Mouse (Mus musculus) heart, embryonic 12.5 days (tissue): ENCODE measurements around the gene Dach1. TPM values are rescaled to one million over a fixed set of nuclear protein-coding genes. Genes with fewer than 3 reads are reported as not detected.

Experiments
- ATAC-seq: fragments of 200-750 bp; cut with Nextera tagmentation; 2 replicates; pipeline ENCODE4 v1.8.0; 2017; ENCODE audit warnings: moderate TSS enrichment, moderate library complexity; ENCODE audit not compliant: insufficient number of reproducible peaks, low FRiP score
- H3K27ac ChIP-seq: fragments of 300-500 bp; sonication (generic); 2 replicates; pipeline ENCODE4 v1.5.1; 2016; ENCODE audit warnings: mild to moderate bottlenecking, moderate library complexity; ENCODE audit not compliant: poor library complexity, severe bottlenecking
- H3K27me3 ChIP-seq: fragments of 300-500 bp; sonication (generic); replicated peaks from 2 replicates; pipeline ENCODE4 v1.6.1; 2016; ENCODE audit warnings: mild to moderate bottlenecking, moderate library complexity
- H3K36me3 ChIP-seq: fragments of 300-500 bp; sonication (generic); 2 replicates; pipeline ENCODE4 v1.6.1; 2016; ENCODE audit warnings: mild to moderate bottlenecking, moderate library complexity
- H3K4me1 ChIP-seq: fragments of 300-500 bp; sonication (generic); replicated peaks from 2 replicates; pipeline ENCODE4 v1.6.1; 2016; ENCODE audit warnings: mild to moderate bottlenecking
- H3K4me2 ChIP-seq: fragments of 300-500 bp; sonication (generic); 2 replicates; pipeline ENCODE4 v1.6.1; 2016; ENCODE audit warnings: mild to moderate bottlenecking, moderate library complexity
- H3K4me3 ChIP-seq: fragments of 300-500 bp; sonication (generic); 2 replicates; pipeline ENCODE4 v1.5.1; 2016; ENCODE audit warnings: mild to moderate bottlenecking
- H3K9ac ChIP-seq: fragments of 300-500 bp; sonication (generic); 2 replicates; pipeline ENCODE4 v1.6.1; 2016; ENCODE audit warnings: mild to moderate bottlenecking, moderate library complexity
- H3K9me3 ChIP-seq: fragments of 300-500 bp; sonication (generic); replicated peaks from 2 replicates; pipeline ENCODE4 v1.6.1; 2016; ENCODE audit warnings: mild to moderate bottlenecking, moderate library complexity
- WGBS: fragments of 180-500 bp; shearing (Covaris S2); methylation state at CpG from one replicate; pipeline ENCODE4 v1.1.7; 2016; 5-methylcytosine and 5-hydroxymethylcytosine counted together
- polyA plus RNA-seq: library from polyadenylated mRNA; unstranded; fragments of >200 nt; fragmentation: Nextera tagmentation; extraction: Ambion mirVana; gene quantifications from 2 replicates; pipeline ENCODE4 v1.2.1, GENCODE M21; 2016

Dach1 gene
- polyA plus RNA-seq, 1 experiment from 2014 or later: 3.3 TPM

GRCm38 (mm10) chr14:98156753-98157152, 12.8 kb downstream of the Dach1 start:
- ATAC-seq: no peak
- no peaks in the 10 kb centered on the region for H3K27me3 ChIP-seq
- H3K4me2 ChIP-seq: no peak overlapping the region
- 60% methylated on average over 7 of the region's 7 CpGs for WGBS
- no peak overlapping the region for H3K4me3 ChIP-seq
- H3K9me3 ChIP-seq: no peaks in the 10 kb centered on the region
- H3K9ac ChIP-seq: no peak overlapping the region
- no peaks in the 10 kb centered on the region for H3K36me3 ChIP-seq
- 0 out of 2 replicates have a peak, but pooled peaks cover 3% of the 10 kb centered on the region for H3K4me1 ChIP-seq
- no peak overlapping the region for H3K27ac ChIP-seq

- Histone ChIP-seq H3K27me3 (no peaks in the 10 kb centered on the region), H3K9ac (no peak overlapping the region), H3K4me3 (no peak overlapping the region), H3K4me1 (0 out of 2 replicates have a peak, but pooled peaks cover 3% of the 10 kb centered on the region), H3K9me3 (no peaks in the 10 kb centered on the region), H3K27ac (no peak overlapping the region), H3K36me3 (no peaks in the 10 kb centered on the region), H3K4me2 (no peak overlapping the region)
- no peak for ATAC-seq
- 86% methylated on average over 7 of the region's 7 CpGs for WGBS
These were observed 13.7 kb downstream of the Dach1 start for GRCm38 (mm10) chr14:98155725-98156392.

GRCm38 (mm10) chr14:98154832-98155422, 14.6 kb downstream of the Dach1 start:
- 50% methylated on average over 7 of the region's 7 CpGs for WGBS
- no peak overlapping the region for H3K9ac ChIP-seq
- no peak overlapping the region for H3K27ac ChIP-seq
- no peaks in the 10 kb centered on the region for H3K27me3 ChIP-seq
- no peak overlapping the region for H3K4me2 ChIP-seq
- H3K9me3 ChIP-seq: no peaks in the 10 kb centered on the region
- H3K4me1 ChIP-seq: 0 out of 2 replicates have a peak, but pooled peaks cover 3% of the 10 kb centered on the region
- no peaks in the 10 kb centered on the region for H3K36me3 ChIP-seq
- no peak overlapping the region for H3K4me3 ChIP-seq
- ATAC-seq: no peak

- H3K27me3 ChIP-seq: no peaks in the 10 kb centered on the region
- no peaks in the 10 kb centered on the region for H3K9me3 ChIP-seq
- no peak for ATAC-seq
- H3K27ac ChIP-seq: no peak overlapping the region
- WGBS: 68% methylated on average over 2 of the region's 2 CpGs
- no peak overlapping the region for H3K9ac ChIP-seq
- no peaks in the 10 kb centered on the region for H3K36me3 ChIP-seq
- no peak overlapping the region for H3K4me3 ChIP-seq
- H3K4me2 ChIP-seq: no peak overlapping the region
- H3K4me1 ChIP-seq: peaks cover 10% of the 10 kb centered on the region
These were observed 27.8 kb downstream of the Dach1 start for GRCm38 (mm10) chr14:98141758-98142157.

GRCm38 (mm10) chr14:98138873-98139665, 30.5 kb downstream of the Dach1 start:
- ATAC-seq: no peak
- no peaks in the 10 kb centered on the region for H3K27me3 ChIP-seq
- no peaks in the 10 kb centered on the region for H3K36me3 ChIP-seq
- peaks cover 10% of the 10 kb centered on the region for H3K4me1 ChIP-seq
- H3K9me3 ChIP-seq: no peaks in the 10 kb centered on the region
- H3K9ac ChIP-seq: no peak overlapping the region
- 40% methylated on average over 3 of the region's 3 CpGs for WGBS
- H3K27ac ChIP-seq: no peak overlapping the region
- no peak overlapping the region for H3K4me2 ChIP-seq
- no peak overlapping the region for H3K4me3 ChIP-seq

DNA sequence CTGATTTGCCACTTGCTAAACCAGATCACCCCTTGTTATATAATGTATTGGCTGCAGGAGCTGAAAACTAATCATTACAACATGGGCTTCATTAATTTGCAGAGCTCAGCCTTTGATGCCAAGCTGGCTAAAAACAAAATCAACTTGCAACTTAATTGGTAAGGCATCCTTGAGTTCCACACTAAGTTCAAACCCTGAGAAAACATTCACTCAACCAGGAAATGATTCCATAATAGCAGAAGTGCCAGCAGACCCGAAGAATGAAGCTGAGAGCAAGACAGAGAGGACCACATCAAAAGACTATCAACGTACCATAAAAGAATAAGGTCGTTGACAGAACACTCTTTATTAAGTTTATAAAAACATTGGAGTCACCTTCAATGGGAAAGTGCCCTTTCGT, 35.0 kb downstream of the Dach1 start:
- no peak overlapping the region for H3K27ac ChIP-seq
- no peak overlapping the region for H3K4me2 ChIP-seq
- H3K36me3 ChIP-seq: no peaks in the 10 kb centered on the region
- peaks cover 10% of the 10 kb centered on the region for H3K4me1 ChIP-seq
- no peak overlapping the region for H3K4me3 ChIP-seq
- no peak overlapping the region for H3K9ac ChIP-seq
- H3K27me3 ChIP-seq: no peaks in the 10 kb centered on the region
- WGBS: 56% methylated on average over 4 of the region's 4 CpGs
- no peaks in the 10 kb centered on the region for H3K9me3 ChIP-seq
- ATAC-seq: no peak

- Histone ChIP-seq H3K4me1 (no peaks in the 10 kb centered on the region), H3K9me3 (no peaks in the 10 kb centered on the region), H3K9ac (no peak overlapping the region), H3K27me3 (no peaks in the 10 kb centered on the region), H3K36me3 (no peaks in the 10 kb centered on the region), H3K27ac (no peak overlapping the region), H3K4me2 (no peak overlapping the region), H3K4me3 (no peak overlapping the region)
- WGBS: 77% methylated on average over 1 of the region's 1 CpGs
- no peak for ATAC-seq
These were observed 46.5 kb downstream of the Dach1 start for GRCm38 (mm10) chr14:98123032-98123431.

- H3K4me2 ChIP-seq: no peak overlapping the region
- no peak for ATAC-seq
- no peaks in the 10 kb centered on the region for H3K9me3 ChIP-seq
- H3K9ac ChIP-seq: no peak overlapping the region
- 63% methylated on average over 1 of the region's 1 CpGs for WGBS
- H3K4me3 ChIP-seq: no peak overlapping the region
- H3K27ac ChIP-seq: no peak overlapping the region
- no peaks in the 10 kb centered on the region for H3K36me3 ChIP-seq
- no peaks in the 10 kb centered on the region for H3K27me3 ChIP-seq
- H3K4me1 ChIP-seq: no peaks in the 10 kb centered on the region
These were observed 52.9 kb downstream of the Dach1 start for GRCm38 (mm10) chr14:98116627-98117026.

DNA sequence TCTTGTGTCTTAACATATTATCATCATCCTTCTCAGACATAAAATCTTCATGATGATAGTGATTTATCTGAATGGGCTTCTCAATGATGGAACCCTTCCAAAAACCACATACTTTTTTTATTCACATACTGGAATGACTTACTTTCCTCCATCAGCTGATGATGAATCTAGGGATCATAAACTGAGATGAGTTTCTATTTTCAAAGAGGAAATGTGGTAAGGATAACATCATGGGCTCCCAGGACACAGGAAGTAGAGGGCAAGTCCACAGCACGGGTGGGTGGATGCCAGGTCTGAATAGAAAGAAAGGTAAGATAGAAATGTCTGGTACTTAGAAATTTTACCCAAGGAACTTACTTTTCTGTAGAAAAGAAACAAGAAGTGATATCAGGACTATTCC, 56.5 kb downstream of the Dach1 start:
- WGBS: 36% methylated on average over 1 of the region's 1 CpGs

DNA sequence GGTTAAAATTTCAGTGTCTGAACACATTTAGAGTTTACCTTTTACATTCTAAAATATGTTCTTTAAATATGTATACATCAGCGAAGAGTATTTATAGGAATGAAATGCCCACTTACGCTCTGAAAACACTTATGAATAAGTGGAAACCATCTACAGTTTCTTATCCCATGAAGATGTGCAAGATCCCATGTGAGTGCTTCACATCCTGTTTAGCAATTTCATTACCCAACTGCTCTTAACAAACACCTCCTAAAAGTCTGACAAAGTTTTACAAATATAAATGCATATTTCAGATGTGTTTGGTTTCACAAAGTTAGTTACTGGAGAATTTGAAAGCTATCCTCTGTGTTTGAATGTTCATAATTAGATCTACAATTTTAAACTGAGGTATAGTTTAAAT, 59.6 kb downstream of the Dach1 start:
- Histone ChIP-seq H3K4me2 (no peak overlapping the region), H3K9me3 (no peaks in the 10 kb centered on the region), H3K27ac (no peak overlapping the region), H3K36me3 (no peaks in the 10 kb centered on the region), H3K27me3 (no peaks in the 10 kb centered on the region), H3K9ac (no peak overlapping the region), H3K4me1 (peaks cover 3% of the 10 kb centered on the region; the same call in 1 of the 2 replicates), H3K4me3 (no peak overlapping the region)
- ATAC-seq: no peak
- 91% methylated on average over 2 of the region's 2 CpGs for WGBS

More for the DNA sequence above, 56.5 kb downstream of the Dach1 start:
- Histone ChIP-seq H3K9me3 (no peaks in the 10 kb centered on the region), H3K9ac (no peak overlapping the region), H3K4me3 (no peak overlapping the region), H3K4me2 (no peak overlapping the region), H3K27me3 (no peaks in the 10 kb centered on the region), H3K36me3 (no peaks in the 10 kb centered on the region), H3K4me1 (no peaks in the 10 kb centered on the region), H3K27ac (no peak overlapping the region)
- no peak for ATAC-seq

DNA sequence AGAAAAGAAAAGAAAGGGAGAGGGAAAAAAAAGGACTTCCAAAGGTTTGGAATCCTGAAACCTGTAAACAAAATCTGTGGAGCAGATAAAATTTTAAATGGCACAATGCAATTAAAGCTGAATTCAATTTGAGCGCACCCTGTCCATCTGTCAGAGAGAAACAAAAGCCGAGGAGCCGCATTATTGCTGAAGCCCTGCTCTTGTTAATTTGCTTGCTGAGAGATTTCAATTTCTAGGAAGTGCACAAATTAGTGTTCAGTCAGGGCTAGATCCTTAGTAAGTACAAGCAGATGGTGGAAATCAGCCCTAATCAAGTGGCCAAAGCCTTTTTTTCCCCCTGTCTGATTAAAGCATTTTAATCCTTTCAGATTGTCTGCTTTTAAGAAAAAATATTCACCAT, 60.8 kb downstream of the Dach1 start:
- no peaks in the 10 kb centered on the region for H3K36me3 ChIP-seq
- 63% methylated on average over 3 of the region's 3 CpGs for WGBS
- no peak overlapping the region for H3K4me3 ChIP-seq
- no peak for ATAC-seq
- peaks cover 3% of the 10 kb centered on the region; the same call in 1 of the 2 replicates for H3K4me1 ChIP-seq
- H3K9me3 ChIP-seq: no peaks in the 10 kb centered on the region
- no peak overlapping the region for H3K4me2 ChIP-seq
- no peak overlapping the region for H3K9ac ChIP-seq
- no peak overlapping the region for H3K27ac ChIP-seq
- no peaks in the 10 kb centered on the region for H3K27me3 ChIP-seq
